Mouse (Mus musculus): ENCODE measurements around the gene Vmn1r57.
"Not testable (repeated sequence)": the region's sequence is repeated elsewhere in the genome, so short reads cannot be mapped to it uniquely, and the experiment has no call there.

Vmn1r57 gene

DNA sequence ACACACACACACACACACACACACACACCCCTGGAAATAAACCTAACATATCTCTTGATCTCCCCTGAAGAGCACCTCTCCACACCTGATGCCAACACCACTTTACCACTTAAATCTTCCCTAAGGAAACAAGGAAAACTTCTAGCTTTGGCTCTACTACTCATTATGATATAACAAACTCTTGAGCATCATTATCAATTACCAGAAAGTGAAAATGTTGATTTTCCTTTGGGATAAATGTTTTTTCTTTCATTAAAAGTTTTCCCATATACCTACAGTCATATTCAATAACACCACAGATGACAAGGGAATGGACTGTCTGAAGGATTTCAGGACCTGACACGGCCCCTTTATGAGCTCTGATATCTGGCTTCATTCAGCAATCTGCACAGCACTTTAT lies at the start of gene Vmn1r57:
Gene Vmn1r57 (plus strand): TSS at position 301 of the 400 bp plus-strand sequence.
- in situ Hi-C loops (cut with MseI, MboI) = loop anchor here (5.0 to 10.0 kb wide), 2 partner anchors 237 to 239 kb away; partner anchors contain the start of gene Vmn1r59 (in 2 of the 2)

DNA sequence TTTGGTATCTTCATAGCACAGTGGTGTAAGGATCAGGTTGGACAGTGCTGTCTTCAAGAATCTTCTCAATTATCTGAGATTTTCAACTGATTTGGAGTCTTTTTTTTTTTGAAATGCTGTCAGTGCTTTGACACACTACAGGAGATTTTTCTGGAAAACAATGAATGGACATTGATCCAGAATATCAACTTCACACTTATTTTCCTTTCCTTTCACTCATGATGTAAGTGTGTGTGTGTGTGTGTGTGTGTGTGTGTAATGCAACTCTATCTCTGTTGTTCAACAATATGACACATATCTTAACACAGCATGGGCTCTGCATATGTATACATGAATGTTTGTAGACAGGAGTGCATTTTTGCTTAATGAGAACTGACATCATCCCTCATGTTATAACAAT lies 21.6 kb upstream of the Vmn1r57 start, which contains the start of gene Vmn1r56:
Gene Vmn1r56 (minus strand): TSS at position 101 of the 400 bp plus-strand sequence.
- in situ Hi-C loops (cut with MseI, MboI) = not testable (repeated sequence)

DNA sequence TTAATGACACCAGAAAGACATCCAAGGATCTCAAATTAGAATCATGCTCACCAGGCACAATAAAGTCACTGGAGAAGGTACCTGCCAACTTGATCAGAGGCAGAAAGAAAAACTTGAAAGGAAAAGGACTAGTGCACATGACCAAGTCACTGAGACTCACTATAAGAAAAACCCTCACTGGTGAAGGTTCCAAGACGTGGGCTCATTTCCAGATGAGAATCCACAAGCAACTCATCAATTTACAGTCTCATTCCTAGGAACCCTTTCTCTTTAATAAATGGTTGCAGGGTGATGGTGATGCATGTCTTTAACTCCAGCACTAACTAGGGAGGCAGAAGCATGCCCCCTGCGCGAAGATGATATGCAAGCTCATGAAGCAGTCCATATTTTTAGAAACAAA lies 44.8 kb downstream of the Vmn1r57 start:
- in situ Hi-C loops (cut with MseI, MboI) = no loop called here

All from mouse trophoblast stem cell (cell line).